Mouse (Mus musculus) liver, embryonic 16.5 days (tissue): ENCODE results near the gene Sp7. TPM values are rescaled to one million over a fixed set of nuclear protein-coding genes. Genes with fewer than 3 reads are reported as not detected.

Experiments
- ATAC-seq: fragments of 200-750 bp; cut with Nextera tagmentation; 2 replicates; pipeline ENCODE4 v1.8.0; 2017; ENCODE audit warnings: low read depth, mild to moderate bottlenecking, moderate number of reproducible peaks, moderate library complexity
- H3K27ac ChIP-seq: fragments of 300-500 bp; sonication (generic); 2 replicates; pipeline ENCODE4 v1.5.1; 2014; ENCODE audit warnings: mild to moderate bottlenecking, low read length
- H3K27me3 ChIP-seq: fragments of 300-500 bp; sonication (generic); 2 replicates; pipeline ENCODE4 v1.6.1; 2014; ENCODE audit warnings: low read depth, low read length, mixed read lengths; ENCODE audit not compliant: control insufficient read depth, insufficient read depth
- H3K36me3 ChIP-seq: fragments of 300-500 bp; sonication (generic); 2 replicates; pipeline ENCODE4 v1.6.1; 2014; ENCODE audit warnings: mild to moderate bottlenecking; ENCODE audit not compliant: control insufficient read depth, insufficient read depth
- H3K4me1 ChIP-seq: fragments of 300-500 bp; sonication (generic); 2 replicates; pipeline ENCODE4 v1.6.1; 2014; ENCODE audit warnings: low read depth, low read length, mixed read lengths; ENCODE audit not compliant: control insufficient read depth
- H3K4me2 ChIP-seq: fragments of 300-500 bp; sonication (generic); 2 replicates; pipeline ENCODE4 v1.6.1; 2014; ENCODE audit warnings: low read depth, low read length, mixed read lengths
- H3K4me3 ChIP-seq: fragments of 300-500 bp; sonication (generic); 2 replicates; pipeline ENCODE4 v1.5.1; 2014; ENCODE audit warnings: low read depth, mild to moderate bottlenecking, low read length
- H3K9ac ChIP-seq: fragments of 300-500 bp; sonication (generic); 2 replicates; pipeline ENCODE4 v1.6.1; 2014; ENCODE audit warnings: low read depth, low read length
- H3K9me3 ChIP-seq: fragments of 300-500 bp; sonication (generic); replicated peaks from 2 replicates; pipeline ENCODE4 v1.6.1; 2016; ENCODE audit warnings: low read length; ENCODE audit not compliant: control insufficient read depth
- WGBS: fragments of 180-500 bp; shearing (Covaris S2); extraction: QIAGEN DNeasy Blood & Tissue Kit; methylation state at CpG from one replicate; pipeline ENCODE4 v1.1.7; 2014; ENCODE audit not compliant: insufficient replicate concordance; 5-methylcytosine and 5-hydroxymethylcytosine counted together
- polyA plus RNA-seq: library from polyadenylated mRNA; unstranded; fragments of >200 nt; fragmentation: Nextera tagmentation; extraction: Ambion mirVana; gene quantifications from 2 replicates; pipeline ENCODE4 v1.2.1, GENCODE M21; 2015

The Sp7 gene
- polyA plus RNA-seq, 1 experiment from 2014 or later, result 0.02 TPM

- Histone ChIP-seq H3K9ac (no peak overlapping the region), H3K27ac (peak overlapping the region; percentile 60), H3K4me2 (no peak overlapping the region), H3K27me3 (no peaks in the 10 kb centered on the region), H3K36me3 (no peaks in the 10 kb centered on the region), H3K4me1 (peaks cover 29% of the 10 kb centered on the region), H3K9me3 (no peaks in the 10 kb centered on the region), H3K4me3 (no peak overlapping the region)
- no peak for ATAC-seq
These were observed 26.6 kb upstream of the Sp7 start for GRCm38 (mm10) chr15:102393584-102394014.

- 26% methylated on average over 2 of the region's 2 CpGs for WGBS
- H3K4me3 ChIP-seq, result no peak overlapping the region
- H3K27ac ChIP-seq, result peak overlapping the region; percentile 27
- no peaks in the 10 kb centered on the region for H3K27me3 ChIP-seq
- no peak overlapping the region for H3K4me2 ChIP-seq
- H3K9ac ChIP-seq, result no peak overlapping the region
- ATAC-seq, result no peak
- H3K9me3 ChIP-seq, result no peaks in the 10 kb centered on the region
- H3K4me1 ChIP-seq, result peaks cover 27% of the 10 kb centered on the region
- H3K36me3 ChIP-seq, result no peaks in the 10 kb centered on the region
These were observed 25.5 kb upstream of the Sp7 start for GRCm38 (mm10) chr15:102392520-102392919.

- 61% methylated on average over 3 of the region's 3 CpGs for WGBS
These were observed 22.0 kb upstream of the Sp7 start for GRCm38 (mm10) chr15:102388942-102389341.

GRCm38 (mm10) chr15:102386640-102387039, 19.7 kb upstream of the Sp7 start:
- 42% methylated on average over 9 of the region's 9 CpGs for WGBS
- H3K36me3 ChIP-seq, result no peaks in the 10 kb centered on the region
- ATAC-seq, result no peak
- H3K27ac ChIP-seq, result no peak overlapping the region
- H3K9me3 ChIP-seq, result no peaks in the 10 kb centered on the region
- H3K4me3 ChIP-seq, result no peak overlapping the region
- no peaks in the 10 kb centered on the region for H3K27me3 ChIP-seq
- peaks cover 6% of the 10 kb centered on the region for H3K4me1 ChIP-seq
- H3K4me2 ChIP-seq, result no peak overlapping the region
- no peak overlapping the region for H3K9ac ChIP-seq

More at GRCm38 (mm10) chr15:102388942-102389341, 22.0 kb upstream of the Sp7 start:
- Histone ChIP-seq H3K27me3 (no peaks in the 10 kb centered on the region), H3K36me3 (no peaks in the 10 kb centered on the region), H3K4me2 (no peak overlapping the region), H3K27ac (no peak overlapping the region), H3K4me1 (peaks cover 13% of the 10 kb centered on the region), H3K9ac (no peak overlapping the region), H3K9me3 (no peaks in the 10 kb centered on the region), H3K4me3 (no peak overlapping the region)
- ATAC-seq, result no peak

GRCm38 (mm10) chr15:102383671-102384070, 16.7 kb upstream of the Sp7 start:
- Histone ChIP-seq H3K27me3 (no peaks in the 10 kb centered on the region), H3K4me1 (peaks cover 6% of the 10 kb centered on the region), H3K9ac (no peak overlapping the region), H3K4me3 (no peak overlapping the region), H3K36me3 (no peaks in the 10 kb centered on the region), H3K27ac (no peak overlapping the region), H3K9me3 (no peaks in the 10 kb centered on the region), H3K4me2 (no peak overlapping the region)
- no peak for ATAC-seq
- WGBS, result 32% methylated on average over 6 of the region's 6 CpGs

- Histone ChIP-seq H3K4me2 (no peak overlapping the region), H3K9me3 (no peaks in the 10 kb centered on the region), H3K27me3 (no peaks in the 10 kb centered on the region; the same call in 1 of the 2 replicates), H3K4me1 (peaks cover 17% of the 10 kb centered on the region), H3K36me3 (no peaks in the 10 kb centered on the region), H3K4me3 (no peak overlapping the region), H3K27ac (no peak overlapping the region), H3K9ac (no peak overlapping the region)
- WGBS, result 1% methylated on average over 7 of the region's 7 CpGs
- 0 out of 2 replicates have a peak, but pooled peaks have one; percentile 39 for ATAC-seq
These were observed 14.6 kb upstream of the Sp7 start for GRCm38 (mm10) chr15:102381575-102381974.

GRCm38 (mm10) chr15:102377810-102378262, 10.9 kb upstream of the Sp7 start:
- 4% methylated on average over 10 of the region's 10 CpGs for WGBS
- no peak overlapping the region for H3K9ac ChIP-seq
- peaks cover 6% of the 10 kb centered on the region for H3K27me3 ChIP-seq
- H3K4me2 ChIP-seq, result peak overlapping the region; percentile 95
- no peaks in the 10 kb centered on the region for H3K9me3 ChIP-seq
- peak overlapping the region; percentile 37; the same call in 1 of the 2 replicates for H3K27ac ChIP-seq
- H3K4me1 ChIP-seq, result peaks cover 23% of the 10 kb centered on the region
- no peak overlapping the region for H3K4me3 ChIP-seq
- no peak for ATAC-seq
- H3K36me3 ChIP-seq, result no peaks in the 10 kb centered on the region

- peak overlapping the region; percentile 63 for H3K4me3 ChIP-seq
- under 1% methylated on average over 7 of the region's 7 CpGs for WGBS
- no peaks in the 10 kb centered on the region for H3K9me3 ChIP-seq
- H3K4me1 ChIP-seq, result peaks cover 23% of the 10 kb centered on the region
- no peak overlapping the region for H3K27ac ChIP-seq
- peaks cover 8% of the 10 kb centered on the region for H3K27me3 ChIP-seq
- no peaks in the 10 kb centered on the region for H3K36me3 ChIP-seq
- ATAC-seq, result peak; percentile 74
- peak overlapping the region; percentile 95 for H3K4me2 ChIP-seq
- peak overlapping the region; percentile 55 for H3K9ac ChIP-seq
These were observed 10.2 kb upstream of the Sp7 start for GRCm38 (mm10) chr15:102377163-102377543.

GRCm38 (mm10) chr15:102376453-102377162, 9.6 kb upstream of the Sp7 start:
- H3K4me1 ChIP-seq, result peaks cover 21% of the 10 kb centered on the region
- WGBS, result under 1% methylated on average over 42 of the region's 43 CpGs
- ATAC-seq, result peak; percentile 88
- peak overlapping the region; percentile 63 for H3K4me3 ChIP-seq
- no peak overlapping the region for H3K27ac ChIP-seq
- peak overlapping the region; percentile 95 for H3K4me2 ChIP-seq
- no peaks in the 10 kb centered on the region for H3K36me3 ChIP-seq
- peak overlapping the region; percentile 55 for H3K9ac ChIP-seq
- H3K9me3 ChIP-seq, result no peaks in the 10 kb centered on the region
- peaks cover 8% of the 10 kb centered on the region for H3K27me3 ChIP-seq
